Mouse (Mus musculus) forebrain, postnatal 0 days (tissue): ENCODE data around the gene Elf4. TPM values are rescaled to one million over a fixed set of nuclear protein-coding genes. Genes with fewer than 3 reads are reported as not detected.

Source experiments
- ATAC-seq: fragments of 200-750 bp; cut with Nextera tagmentation; 2 replicates; pipeline ENCODE4 v1.8.0; 2017; ENCODE audit warnings: mild to moderate bottlenecking, moderate library complexity
- DNase-seq: peaks from one replicate; pipeline ENCODE4 v3.0.0-alpha.2; 2015
- H3K27ac ChIP-seq: fragments of 300-500 bp; sonication (generic); 2 replicates; pipeline ENCODE4 v1.5.1; 2014; ENCODE audit warnings: low read depth, mild to moderate bottlenecking, antibody characterized with exemption, low read length, moderate library complexity, mixed read lengths
- H3K27me3 ChIP-seq: fragments of 300-500 bp; sonication (generic); 2 replicates; pipeline ENCODE4 v1.6.1; 2014; ENCODE audit warnings: mild to moderate bottlenecking, low read length, mixed read lengths; ENCODE audit not compliant: insufficient read depth
- H3K36me3 ChIP-seq: fragments of 300-500 bp; sonication (generic); 2 replicates; pipeline ENCODE4 v1.6.1; 2014; ENCODE audit warnings: mild to moderate bottlenecking, moderate library complexity; ENCODE audit not compliant: insufficient read depth
- H3K4me1 ChIP-seq: fragments of 300-500 bp; sonication (generic); 2 replicates; pipeline ENCODE4 v1.6.1; 2014; ENCODE audit warnings: antibody characterized with exemption; ENCODE audit not compliant: insufficient read depth
- H3K4me2 ChIP-seq: fragments of 300-500 bp; sonication (generic); 2 replicates; pipeline ENCODE4 v1.6.1; 2014; ENCODE audit warnings: low read depth, mild to moderate bottlenecking, moderate library complexity
- H3K4me3 ChIP-seq: fragments of 300-500 bp; sonication (generic); 2 replicates; pipeline ENCODE4 v1.5.1; 2014; ENCODE audit warnings: low read depth, low read length, mixed read lengths
- H3K9ac ChIP-seq: fragments of 300-500 bp; sonication (generic); 2 replicates; pipeline ENCODE4 v1.6.1; 2014; ENCODE audit warnings: mild to moderate bottlenecking
- H3K9me3 ChIP-seq: fragments of 300-500 bp; sonication (generic); 2 replicates; pipeline ENCODE4 v1.6.1; 2016; ENCODE audit warnings: low read length
- CTCF ChIP-seq: sonication (generic); IDR thresholded peaks from 2 replicates; pipeline ENCODE4 v1.5.1; 2016; ENCODE audit warnings: antibody characterized with exemption, control low read depth, low read depth
- WGBS: fragments of 180-500 bp; shearing (Covaris S2); extraction: QIAGEN DNeasy Blood & Tissue Kit; methylation state at CpG from one replicate; pipeline ENCODE4 v1.1.7; 2014; 5-methylcytosine and 5-hydroxymethylcytosine counted together
- polyA plus RNA-seq: library from polyadenylated mRNA; unstranded; fragments of >200 nt; fragmentation: Nextera tagmentation; extraction: Ambion mirVana; gene quantifications from 2 replicates; pipeline ENCODE4 v1.2.1, GENCODE M21; 2015
- total RNA-seq: library from RNA; depleted of rRNA; stranded (reverse); fragments of >200 nt; gene quantifications from 2 replicates; pipeline ENCODE4 v1.2.3, GENCODE M21; 2014; rRNA removed

Gene Elf4
- total RNA-seq = 0.54 and 1.8 TPM in 2 replicates
- polyA plus RNA-seq = 0.13 and 0.24 TPM in 2 replicates

GRCm38 (mm10) chrX:48462754-48463507 lies at the start of gene Elf4:
Gene Elf4, minus strand, starts transcription at chrX:48463132.
- peak within 1 kb of the TSS; percentile 63 for H3K4me2 ChIP-seq
- 0 out of 2 replicates have a peak within 1 kb of the TSS, but pooled peaks have one; percentile 2 for H3K9ac ChIP-seq

GRCm38 (mm10) chrX:48493763-48494162 lies 30.8 kb upstream of the Elf4 start:
- Histone ChIP-seq H3K9ac (no peak overlapping the region), H3K4me2 (no peak overlapping the region), H3K4me1 (no peaks in the 10 kb centered on the region), H3K27ac (no peak overlapping the region), H3K27me3 (no peaks in the 10 kb centered on the region), H3K9me3 (no peaks in the 10 kb centered on the region), H3K4me3 (no peak overlapping the region), H3K36me3 (peaks cover 4% of the 10 kb centered on the region)
- 91% methylated on average over 8 of the region's 8 CpGs for WGBS
- ATAC-seq (no peak), DNase-seq (no peak)
- no peak for TF ChIP-seq CTCF

More at GRCm38 (mm10) chrX:48462754-48463507, at the start of gene Elf4:
- DNase-seq = peak; percentile 71
- Histone ChIP-seq H3K9me3 (no peaks in the 10 kb centered on the region), H3K4me1 (no peaks in the 10 kb centered on the region), H3K36me3 (no peaks in the 10 kb centered on the region), H3K27me3 (no peaks in the 10 kb centered on the region), H3K4me3 (peak within 1 kb of the TSS; percentile 32), H3K27ac (no peak within 1 kb of the TSS)
- peak; percentile 89 for TF ChIP-seq CTCF
- 26% methylated on average over 38 of the region's 38 CpGs for WGBS
- peak; percentile 90 for ATAC-seq

DNA sequence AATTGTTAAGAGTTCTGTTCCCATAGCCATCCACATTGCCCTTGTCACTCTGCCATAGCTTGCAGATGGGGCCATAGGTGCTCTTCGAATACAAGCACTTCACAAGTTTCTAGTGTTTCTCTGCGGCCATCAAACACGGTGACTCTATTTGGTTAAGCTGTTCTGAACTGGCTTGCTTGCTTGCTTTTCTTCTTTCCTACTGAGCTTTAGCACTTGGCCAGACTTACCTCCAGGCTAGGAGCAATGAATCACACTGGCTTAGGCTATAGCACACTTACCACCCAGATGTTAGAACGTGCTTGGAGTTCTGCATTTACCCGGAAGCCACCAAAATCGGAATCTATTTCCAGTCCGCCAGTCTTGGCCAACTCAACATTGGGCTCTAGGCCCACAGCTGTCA lies 18.8 kb upstream of the Elf4 start:
- Histone ChIP-seq H3K4me2 (no peak overlapping the region), H3K4me1 (no peaks in the 10 kb centered on the region), H3K36me3 (peaks cover 21% of the 10 kb centered on the region; the same call in 1 of the 2 replicates), H3K9ac (no peak overlapping the region), H3K27ac (no peak overlapping the region), H3K27me3 (no peaks in the 10 kb centered on the region), H3K9me3 (no peaks in the 10 kb centered on the region), H3K4me3 (no peak overlapping the region)
- no peak for DNase-seq
- no peak for TF ChIP-seq CTCF
- no peak for ATAC-seq
- 91% methylated on average over 7 of the region's 7 CpGs for WGBS

GRCm38 (mm10) chrX:48481095-48481494 lies 18.2 kb upstream of the Elf4 start:
- ATAC-seq = no peak

GRCm38 (mm10) chrX:48467355-48467946 lies 4.5 kb upstream of the Elf4 start:
- Histone ChIP-seq H3K4me3 (no peak overlapping the region), H3K36me3 (no peaks in the 10 kb centered on the region), H3K27ac (no peak overlapping the region), H3K9me3 (no peaks in the 10 kb centered on the region), H3K27me3 (no peaks in the 10 kb centered on the region), H3K9ac (no peak overlapping the region), H3K4me1 (no peaks in the 10 kb centered on the region), H3K4me2 (no peak overlapping the region)
- WGBS = 79% methylated on average over 3 of the region's 3 CpGs
- ATAC-seq (no peak), DNase-seq (no peak)
- TF ChIP-seq CTCF = no peak

More at GRCm38 (mm10) chrX:48481095-48481494, 18.2 kb upstream of the Elf4 start:
- H3K9ac ChIP-seq = no peak overlapping the region
- 61% methylated on average over 4 of the region's 4 CpGs for WGBS
- H3K9me3 ChIP-seq = no peaks in the 10 kb centered on the region
- no peak overlapping the region for H3K27ac ChIP-seq
- H3K4me1 ChIP-seq = no peaks in the 10 kb centered on the region
- DNase-seq = no peak
- H3K4me2 ChIP-seq = no peak overlapping the region
- no peaks in the 10 kb centered on the region for H3K27me3 ChIP-seq
- no peak for TF ChIP-seq CTCF
- peaks cover 21% of the 10 kb centered on the region; the same call in 1 of the 2 replicates for H3K36me3 ChIP-seq
- no peak overlapping the region for H3K4me3 ChIP-seq

DNA sequence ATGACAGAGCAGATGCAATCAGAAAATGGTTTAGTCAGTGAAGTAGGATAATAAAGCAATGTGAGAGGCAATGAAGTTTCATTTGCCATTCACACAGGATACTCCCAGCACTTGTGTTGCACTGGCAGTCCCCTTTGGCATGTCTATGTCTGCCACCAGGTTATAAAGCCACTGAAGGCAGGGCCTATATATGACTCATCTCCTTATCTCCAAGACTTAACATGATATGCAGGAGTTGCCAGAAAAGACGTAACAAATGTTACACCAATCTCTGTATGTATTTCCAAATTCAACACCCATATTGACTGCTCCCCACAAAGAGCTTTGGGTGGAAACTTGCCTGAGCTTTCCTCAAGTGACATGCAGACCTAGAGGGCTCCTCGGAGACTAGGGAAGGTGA lies 3.2 kb upstream of the Elf4 start:
- TF ChIP-seq CTCF = no peak
- ATAC-seq = no peak
- no peak overlapping the region for H3K4me3 ChIP-seq

DNA sequence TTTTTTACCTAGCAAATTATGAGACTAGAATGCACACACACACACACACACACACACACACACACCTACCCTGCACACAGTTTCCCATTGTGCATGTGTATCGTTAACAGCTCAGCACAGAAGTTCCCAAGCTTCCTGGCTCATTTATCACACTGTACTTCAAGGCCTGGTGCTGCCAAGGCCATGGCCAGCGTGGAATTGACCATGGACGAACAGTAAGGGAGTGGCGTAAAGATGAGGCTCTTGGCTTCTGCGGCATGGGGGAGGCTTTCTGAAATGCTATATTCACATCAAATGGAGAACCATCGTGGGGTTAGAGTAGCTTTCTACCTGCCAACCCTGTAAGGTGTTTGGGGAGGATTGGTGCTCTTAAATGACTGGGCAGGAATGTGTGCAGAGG lies 1.5 kb upstream of the Elf4 start:
- DNase-seq = no peak
- no peaks in the 10 kb centered on the region for H3K27me3 ChIP-seq
- no peaks in the 10 kb centered on the region for H3K36me3 ChIP-seq
- H3K27ac ChIP-seq = no peak overlapping the region
- ATAC-seq = no peak
- no peaks in the 10 kb centered on the region for H3K9me3 ChIP-seq
- no peak overlapping the region for H3K4me3 ChIP-seq
- no peak overlapping the region for H3K9ac ChIP-seq
- 91% methylated on average over 6 of the region's 6 CpGs for WGBS
- no peak for TF ChIP-seq CTCF
- H3K4me2 ChIP-seq = no peak overlapping the region
- H3K4me1 ChIP-seq = no peaks in the 10 kb centered on the region

More for the DNA sequence above, 3.2 kb upstream of the Elf4 start:
- H3K27ac ChIP-seq = no peak overlapping the region
- H3K4me2 ChIP-seq = no peak overlapping the region
- WGBS = 80% methylated on average over 2 of the region's 2 CpGs
- no peaks in the 10 kb centered on the region for H3K27me3 ChIP-seq
- DNase-seq = no peak
- no peak overlapping the region for H3K9ac ChIP-seq
- no peaks in the 10 kb centered on the region for H3K36me3 ChIP-seq
- H3K9me3 ChIP-seq = no peaks in the 10 kb centered on the region
- no peaks in the 10 kb centered on the region for H3K4me1 ChIP-seq
